Mouse (Mus musculus) thymus, adult 2 months (tissue): ENCODE measurements around the gene Fam107b.

ENCODE experiments used
- CTCF ChIP-seq: fragments of 200-500 bp; IDR thresholded peaks from 2 replicates; pipeline ENCODE4 v1.5.1; 2012; ENCODE audit warnings: mild to moderate bottlenecking, control low read depth, low read length, moderate library complexity, borderline replicate concordance; ENCODE audit not compliant: control insufficient read depth, poor library complexity, insufficient read depth; ENCODE audit errors: extremely low read depth
- POLR2A ChIP-seq: fragments of 200-500 bp; IDR thresholded peaks from 2 replicates; pipeline ENCODE4 v1.6.1; 2012; ENCODE audit warnings: mild to moderate bottlenecking, low read length, control low read depth, moderate library complexity; ENCODE audit not compliant: control insufficient read depth, poor library complexity, insufficient read depth; ENCODE audit errors: extremely low read depth

DNA sequence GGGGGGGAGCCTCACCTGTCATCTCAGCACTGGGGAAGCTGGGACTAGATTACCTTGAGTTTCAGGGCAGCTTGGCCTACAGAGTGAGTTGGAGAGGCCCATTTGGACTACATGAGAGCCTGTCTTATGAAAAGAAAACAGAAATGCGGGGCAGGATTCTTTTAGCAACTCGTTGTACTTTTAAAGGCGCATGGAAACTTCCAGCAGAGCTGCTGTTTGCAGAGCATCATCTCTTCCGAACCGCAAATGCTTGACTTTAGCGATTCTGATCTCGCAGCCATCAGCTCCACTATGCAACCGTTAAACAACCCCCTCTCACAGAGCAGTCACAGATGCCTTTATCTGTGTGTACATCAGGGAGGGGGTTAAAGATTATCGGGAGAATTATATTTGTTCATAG lies 179.8 kb downstream of the Fam107b start:
- TF ChIP-seq CTCF, result no peak
- no peak for TF ChIP-seq POLR2A
